Mouse (Mus musculus) liver, embryonic 16.5 days (tissue): Measurements from ENCODE around the gene Ccnt2. TPM values are rescaled to one million over a fixed set of nuclear protein-coding genes. Genes with fewer than 3 reads are reported as not detected.
"Not testable (repeated sequence)": the region's sequence is repeated elsewhere in the genome, so short reads cannot be mapped to it uniquely, and the experiment has no call there.

ENCODE experiments used
- ATAC-seq: fragments of 200-750 bp; cut with Nextera tagmentation; 2 replicates; pipeline ENCODE4 v1.8.0; 2017; ENCODE audit warnings: low read depth, mild to moderate bottlenecking, moderate number of reproducible peaks, moderate library complexity
- H3K27ac ChIP-seq: fragments of 300-500 bp; sonication (generic); 2 replicates; pipeline ENCODE4 v1.5.1; 2014; ENCODE audit warnings: mild to moderate bottlenecking, low read length
- H3K27me3 ChIP-seq: fragments of 300-500 bp; sonication (generic); 2 replicates; pipeline ENCODE4 v1.6.1; 2014; ENCODE audit warnings: low read depth, low read length, mixed read lengths; ENCODE audit not compliant: control insufficient read depth, insufficient read depth
- H3K36me3 ChIP-seq: fragments of 300-500 bp; sonication (generic); 2 replicates; pipeline ENCODE4 v1.6.1; 2014; ENCODE audit warnings: mild to moderate bottlenecking; ENCODE audit not compliant: control insufficient read depth, insufficient read depth
- H3K4me1 ChIP-seq: fragments of 300-500 bp; sonication (generic); 2 replicates; pipeline ENCODE4 v1.6.1; 2014; ENCODE audit warnings: low read depth, low read length, mixed read lengths; ENCODE audit not compliant: control insufficient read depth
- H3K4me2 ChIP-seq: fragments of 300-500 bp; sonication (generic); 2 replicates; pipeline ENCODE4 v1.6.1; 2014; ENCODE audit warnings: low read depth, low read length, mixed read lengths
- H3K4me3 ChIP-seq: fragments of 300-500 bp; sonication (generic); 2 replicates; pipeline ENCODE4 v1.5.1; 2014; ENCODE audit warnings: low read depth, mild to moderate bottlenecking, low read length
- H3K9ac ChIP-seq: fragments of 300-500 bp; sonication (generic); 2 replicates; pipeline ENCODE4 v1.6.1; 2014; ENCODE audit warnings: low read depth, low read length
- H3K9me3 ChIP-seq: fragments of 300-500 bp; sonication (generic); replicated peaks from 2 replicates; pipeline ENCODE4 v1.6.1; 2016; ENCODE audit warnings: low read length; ENCODE audit not compliant: control insufficient read depth
- WGBS: fragments of 180-500 bp; shearing (Covaris S2); extraction: QIAGEN DNeasy Blood & Tissue Kit; methylation state at CpG from one replicate; pipeline ENCODE4 v1.1.7; 2014; ENCODE audit not compliant: insufficient replicate concordance; 5-methylcytosine and 5-hydroxymethylcytosine counted together
- polyA plus RNA-seq: library from polyadenylated mRNA; unstranded; fragments of >200 nt; fragmentation: Nextera tagmentation; extraction: Ambion mirVana; gene quantifications from 2 replicates; pipeline ENCODE4 v1.2.1, GENCODE M21; 2015

Ccnt2 gene
- polyA plus RNA-seq, 1 experiment from 2014 or later = 28.1 TPM

GRCm38 (mm10) chr1:127756331-127757163 lies 17.4 kb upstream of the Ccnt2 start:
- H3K9me3 ChIP-seq = no peaks in the 10 kb centered on the region
- peak overlapping the region; percentile 96 for H3K27ac ChIP-seq
- peak; percentile 100 for ATAC-seq
- no peaks in the 10 kb centered on the region for H3K27me3 ChIP-seq
- no peaks in the 10 kb centered on the region for H3K36me3 ChIP-seq
- peaks cover 38% of the 10 kb centered on the region for H3K4me1 ChIP-seq
- WGBS = 20% methylated on average over 5 of the region's 5 CpGs
- H3K4me3 ChIP-seq = peak overlapping the region; percentile 51
- peak overlapping the region; percentile 64 for H3K9ac ChIP-seq
- H3K4me2 ChIP-seq = peak overlapping the region; percentile 77

DNA sequence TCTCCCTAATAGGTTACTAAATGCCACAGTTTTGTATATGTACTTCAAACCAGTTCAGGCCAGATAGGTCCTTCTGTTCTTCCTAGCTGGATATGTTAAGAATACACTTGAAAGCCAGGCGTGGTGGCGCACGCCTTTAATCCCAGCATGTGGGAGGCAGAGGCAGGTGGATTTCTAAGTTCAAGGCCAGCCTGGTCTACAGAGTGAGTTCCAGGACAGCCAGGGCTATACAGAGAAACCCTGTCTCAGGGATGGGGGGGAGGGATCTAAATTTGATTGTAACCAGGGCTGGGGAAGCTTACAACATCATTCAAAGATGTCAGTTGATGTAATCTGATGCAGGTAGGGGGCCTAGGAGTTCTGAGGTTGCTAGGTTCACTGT lies 16.8 kb upstream of the Ccnt2 start:
- H3K27me3 ChIP-seq, H3K36me3 ChIP-seq, H3K9me3 ChIP-seq: not testable (repeated sequence)
- peak overlapping the region; percentile 51 for H3K4me3 ChIP-seq
- ATAC-seq = 0 out of 2 replicates have a peak, but pooled peaks have one; percentile 0
- peak overlapping the region; percentile 64 for H3K9ac ChIP-seq
- WGBS = 60% methylated on average over 3 of the region's 3 CpGs
- peak overlapping the region; percentile 77 for H3K4me2 ChIP-seq
- H3K27ac ChIP-seq = peak overlapping the region; percentile 96
- H3K4me1 ChIP-seq = peaks cover 38% of the 10 kb centered on the region

- H3K27ac ChIP-seq = no peak overlapping the region
- H3K4me2 ChIP-seq = no peak overlapping the region
- H3K36me3 ChIP-seq = no peaks in the 10 kb centered on the region
- ATAC-seq = no peak
- no peak overlapping the region for H3K4me3 ChIP-seq
- H3K4me1 ChIP-seq = no peaks in the 10 kb centered on the region; the same call in 1 of the 2 replicates
- H3K9me3 ChIP-seq = no peaks in the 10 kb centered on the region
- no peak overlapping the region for H3K9ac ChIP-seq
- H3K27me3 ChIP-seq = no peaks in the 10 kb centered on the region
- WGBS = 57% methylated on average over 2 of the region's 2 CpGs
Measured at GRCm38 (mm10) chr1:127765468-127765867, 8.5 kb upstream of the Ccnt2 start.

DNA sequence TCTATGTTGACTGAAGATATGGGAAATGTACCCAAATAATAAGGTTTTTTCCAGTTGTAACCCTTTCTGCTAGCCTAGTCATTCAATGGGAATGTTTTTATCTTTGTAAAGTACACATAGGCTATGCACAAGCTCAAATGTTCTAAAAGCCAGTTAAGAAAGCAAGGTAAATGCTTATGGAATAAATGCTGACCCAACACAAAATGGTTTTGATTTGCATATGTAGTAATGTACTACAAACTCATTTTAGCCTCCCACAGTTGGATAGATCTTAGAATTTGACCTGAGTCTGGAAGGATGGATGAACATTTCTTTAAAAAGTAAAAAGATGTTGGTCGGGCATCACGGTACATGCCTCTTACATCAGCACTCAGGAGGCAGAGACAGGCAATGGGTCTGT lies 7.2 kb upstream of the Ccnt2 start:
- 91% methylated on average over 2 of the region's 2 CpGs for WGBS
- Histone ChIP-seq H3K27me3 (no peaks in the 10 kb centered on the region), H3K9me3 (no peaks in the 10 kb centered on the region), H3K4me2 (no peak overlapping the region), H3K4me3 (no peak overlapping the region), H3K9ac (no peak overlapping the region), H3K27ac (no peak overlapping the region), H3K4me1 (no peaks in the 10 kb centered on the region; the same call in 1 of the 2 replicates), H3K36me3 (no peaks in the 10 kb centered on the region)
- no peak for ATAC-seq

DNA sequence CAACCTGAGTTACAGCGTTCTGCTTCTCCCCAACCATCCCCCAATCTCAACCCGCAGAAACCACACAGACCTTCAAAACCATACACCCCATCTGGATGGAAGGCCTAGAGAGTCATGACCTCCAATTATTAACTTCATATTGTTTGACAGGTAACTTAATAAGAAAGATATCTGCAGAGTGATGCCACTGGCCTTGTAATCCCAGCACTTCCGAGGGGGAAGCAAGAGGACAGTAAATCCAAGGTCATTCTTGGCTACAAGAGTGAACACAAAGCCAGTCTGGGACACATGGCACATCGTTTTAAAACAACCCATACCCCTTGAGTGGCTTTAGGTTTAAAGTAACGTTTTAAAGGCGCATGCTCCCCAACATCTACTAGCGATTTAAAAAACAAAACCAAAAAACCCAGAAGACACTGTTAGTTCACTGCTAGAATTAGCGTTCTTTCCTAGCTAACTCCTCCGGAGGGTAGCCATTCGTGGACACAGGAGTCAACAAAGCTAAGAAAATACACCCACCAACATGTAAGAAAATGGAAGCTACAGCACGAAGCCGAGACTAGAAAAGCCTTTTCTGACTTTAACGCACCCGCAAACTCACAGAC lies 664 bp upstream of the Ccnt2 start:
- no peak; the same call in 1 of the 2 replicates for ATAC-seq
- H3K9me3 ChIP-seq = no peaks in the 10 kb centered on the region
- WGBS = 1% methylated on average over 14 of the region's 14 CpGs
- H3K27ac ChIP-seq = peak overlapping the region; percentile 92
- no peaks in the 10 kb centered on the region for H3K27me3 ChIP-seq
- peak overlapping the region; percentile 69 for H3K4me2 ChIP-seq
- peak overlapping the region; percentile 84 for H3K4me3 ChIP-seq
- H3K36me3 ChIP-seq = no peaks in the 10 kb centered on the region
- H3K4me1 ChIP-seq = peaks cover 23% of the 10 kb centered on the region
- peak overlapping the region; percentile 69 for H3K9ac ChIP-seq

DNA sequence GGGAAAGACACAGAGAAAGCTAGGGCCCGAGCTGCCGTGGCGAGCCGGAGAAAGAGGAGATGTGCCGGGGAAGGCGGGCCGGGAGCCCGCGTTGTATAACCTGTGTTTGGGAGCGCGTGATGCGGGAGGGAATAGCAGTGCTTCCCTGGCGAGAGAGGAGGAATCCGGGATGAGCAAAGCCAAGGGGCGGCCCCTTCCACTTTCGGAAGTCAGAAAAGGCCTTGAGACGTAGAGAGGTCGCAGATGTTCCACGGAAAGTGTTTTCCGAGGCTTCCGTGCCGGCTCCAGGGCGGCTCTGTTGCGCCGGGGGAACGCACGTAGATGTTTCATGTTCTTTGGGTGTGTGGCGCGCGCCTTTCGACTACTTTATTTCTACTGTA lies 527 bp downstream of the Ccnt2 start:
- H3K27ac ChIP-seq = peak overlapping the region; percentile 92
- H3K36me3 ChIP-seq = no peaks in the 10 kb centered on the region; the same call in 1 of the 2 replicates
- H3K4me1 ChIP-seq = peaks cover 30% of the 10 kb centered on the region
- ATAC-seq = peak; percentile 13
- peak overlapping the region; percentile 94 for H3K9ac ChIP-seq
- H3K4me3 ChIP-seq = peak overlapping the region; percentile 84
- WGBS = 0% methylated on average over 31 of the region's 31 CpGs
- H3K4me2 ChIP-seq = peak overlapping the region; percentile 67
- no peaks in the 10 kb centered on the region for H3K27me3 ChIP-seq
- H3K9me3 ChIP-seq = no peaks in the 10 kb centered on the region

DNA sequence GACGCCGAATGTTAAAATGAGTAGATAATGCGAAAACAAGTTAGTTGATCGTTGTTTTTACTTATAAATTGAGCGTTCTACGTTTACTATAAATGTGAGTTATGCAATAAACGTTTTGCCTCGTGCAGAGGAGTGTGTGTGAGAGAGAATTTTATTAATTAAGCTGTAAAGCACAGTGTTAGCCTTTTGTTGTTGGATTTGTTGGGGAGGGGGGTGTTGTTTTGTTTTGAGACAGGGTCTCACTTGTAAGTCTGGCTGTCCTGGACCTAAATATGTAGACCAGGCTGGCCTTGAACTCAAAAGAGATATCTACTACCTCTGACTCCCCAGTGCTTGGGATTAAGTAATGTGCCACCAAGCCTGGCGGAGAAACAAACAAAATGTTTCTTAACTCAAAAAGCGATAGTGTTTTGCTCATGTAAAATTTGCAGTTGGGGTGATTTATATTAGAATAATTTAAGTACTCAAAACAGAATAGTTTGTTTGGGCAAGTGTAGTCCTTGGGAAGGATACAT lies 1.3 kb downstream of the Ccnt2 start:
- Histone ChIP-seq H3K9me3 (no peaks in the 10 kb centered on the region), H3K27me3 (no peaks in the 10 kb centered on the region), H3K9ac (peak overlapping the region; percentile 94), H3K4me1 (peaks cover 38% of the 10 kb centered on the region), H3K36me3 (no peaks in the 10 kb centered on the region; the same call in 1 of the 2 replicates), H3K4me2 (peak overlapping the region; percentile 67), H3K27ac (peak overlapping the region; percentile 28), H3K4me3 (peak overlapping the region; percentile 84)
- ATAC-seq = no peak
- 5% methylated on average over 10 of the region's 10 CpGs for WGBS

DNA sequence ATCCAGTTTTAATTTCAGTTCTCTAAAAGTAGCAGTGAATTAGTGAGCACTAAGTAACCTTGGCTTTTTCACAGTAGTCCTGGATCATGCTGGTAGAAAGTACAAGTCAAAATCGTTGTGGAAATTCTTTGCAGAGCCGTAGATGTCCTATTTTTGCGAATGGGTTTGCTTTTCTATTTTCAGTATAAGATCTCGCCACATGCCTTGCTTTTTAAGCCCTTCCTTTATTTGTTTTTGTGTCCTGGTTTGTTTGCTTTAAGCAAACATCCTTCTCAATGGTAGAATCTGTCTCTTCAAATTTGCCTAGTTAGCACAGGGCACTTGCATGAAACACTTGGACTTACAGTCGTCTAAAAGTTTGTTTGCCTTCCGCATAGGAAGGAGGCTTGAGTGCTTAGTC lies 2.3 kb downstream of the Ccnt2 start:
- H3K27ac ChIP-seq = peak overlapping the region; percentile 69; the same call in 1 of the 2 replicates
- WGBS = 36% methylated on average over 6 of the region's 6 CpGs
- no peaks in the 10 kb centered on the region for H3K9me3 ChIP-seq
- H3K4me1 ChIP-seq = peaks cover 44% of the 10 kb centered on the region
- H3K4me2 ChIP-seq = peak overlapping the region; percentile 62
- peak overlapping the region; percentile 52 for H3K9ac ChIP-seq
- ATAC-seq = no peak
- H3K4me3 ChIP-seq = peak overlapping the region; percentile 47
- H3K27me3 ChIP-seq = no peaks in the 10 kb centered on the region
- H3K36me3 ChIP-seq = no peaks in the 10 kb centered on the region; the same call in 1 of the 2 replicates

- Histone ChIP-seq H3K9ac (no peak overlapping the region), H3K4me3 (no peak overlapping the region), H3K36me3 (no peaks in the 10 kb centered on the region; the same call in 1 of the 2 replicates), H3K27me3 (no peaks in the 10 kb centered on the region), H3K27ac (no peak overlapping the region), H3K4me2 (no peak overlapping the region), H3K9me3 (no peaks in the 10 kb centered on the region), H3K4me1 (peaks cover 42% of the 10 kb centered on the region)
- WGBS = 74% methylated on average over 3 of the region's 3 CpGs
- no peak for ATAC-seq
Measured at GRCm38 (mm10) chr1:127778611-127779010, 4.6 kb downstream of the Ccnt2 start.
